Mouse (Mus musculus): ENCODE results near the gene Olfr995. TPM values are rescaled to one million over a fixed set of nuclear protein-coding genes. Genes with fewer than 3 reads are reported as not detected.

Gene Olfr995
- polyA plus RNA-seq (2014; fragmentation: Nextera tagmentation; extraction: Ambion mirVana), result not detected in 2 replicates

GRCm38 (mm10) chr2:85443539-85443938 lies at the start of gene Olfr995:
TSS of gene Olfr995 (minus strand) at chr2:85443639.
- Histone ChIP-seq H3K36me3 (ENCODE audit: control insufficient read depth, insufficient read depth, low read length) (no peaks in the 10 kb centered on the region), H3K27me3 (ENCODE audit: control insufficient read depth, insufficient read depth, low read length) (no peaks in the 10 kb centered on the region), H3K4me3 (ENCODE audit: low read depth, low read length) (no peak within 1 kb of the TSS), H3K4me2 (replicated peaks; ENCODE audit: low read depth, low read length) (no peak within 1 kb of the TSS), H3K27ac (ENCODE audit: low read depth, low read length) (no peak within 1 kb of the TSS), H3K9ac (ENCODE audit: low read depth, low read length) (no peak within 1 kb of the TSS), H3K4me1 (replicated peaks; ENCODE audit: control insufficient read depth, insufficient read depth, low read length) (no peaks in the 10 kb centered on the region), H3K9me3 (ENCODE audit: control insufficient read depth, low read length) (no peaks in the 10 kb centered on the region)
- 12% methylated on average over 1 of the region's 1 CpGs for WGBS
- no peak for ATAC-seq (ENCODE audit: low FRiP score)
- no peak for DNase-seq (ENCODE audit: low spot score)

- 81% methylated on average over 5 of the region's 5 CpGs for WGBS
- H3K4me3 ChIP-seq (ENCODE audit: low read depth, low read length), result no peak overlapping the region
Measured at GRCm38 (mm10) chr2:85490396-85490795, 47.0 kb upstream of the Olfr995 start.

GRCm38 (mm10) chr2:85466801-85467325 lies 23.4 kb upstream of the Olfr995 start:
- no peak for DNase-seq (ENCODE audit: low spot score)
- no peak overlapping the region for H3K27ac ChIP-seq (ENCODE audit: low read depth, low read length)
- no peak overlapping the region for H3K9ac ChIP-seq (ENCODE audit: low read depth, low read length)
- H3K4me3 ChIP-seq (ENCODE audit: low read depth, low read length), result no peak overlapping the region
- no peaks in the 10 kb centered on the region for H3K27me3 ChIP-seq (ENCODE audit: control insufficient read depth, insufficient read depth, low read length)
- no peaks in the 10 kb centered on the region for H3K9me3 ChIP-seq (ENCODE audit: control insufficient read depth, low read length)
- no peak for ATAC-seq (ENCODE audit: low FRiP score)
- H3K4me1 ChIP-seq (replicated peaks; ENCODE audit: control insufficient read depth, insufficient read depth, low read length), result no peaks in the 10 kb centered on the region
- no peak overlapping the region for H3K4me2 ChIP-seq (replicated peaks; ENCODE audit: low read depth, low read length)
- no peaks in the 10 kb centered on the region for H3K36me3 ChIP-seq (ENCODE audit: control insufficient read depth, insufficient read depth, low read length)
- 90% methylated on average over 3 of the region's 3 CpGs for WGBS

More at GRCm38 (mm10) chr2:85490396-85490795, 47.0 kb upstream of the Olfr995 start:
- DNase-seq (ENCODE audit: low spot score) (no peak), ATAC-seq (ENCODE audit: low FRiP score) (no peak)
- Histone ChIP-seq H3K9me3 (ENCODE audit: control insufficient read depth, low read length) (no peaks in the 10 kb centered on the region), H3K9ac (ENCODE audit: low read depth, low read length) (no peak overlapping the region), H3K27me3 (ENCODE audit: control insufficient read depth, insufficient read depth, low read length) (no peaks in the 10 kb centered on the region), H3K4me2 (replicated peaks; ENCODE audit: low read depth, low read length) (no peak overlapping the region), H3K27ac (ENCODE audit: low read depth, low read length) (no peak overlapping the region), H3K36me3 (ENCODE audit: control insufficient read depth, insufficient read depth, low read length) (no peaks in the 10 kb centered on the region), H3K4me1 (replicated peaks; ENCODE audit: control insufficient read depth, insufficient read depth, low read length) (no peaks in the 10 kb centered on the region)

GRCm38 (mm10) chr2:85442546-85442945 lies 893 bp downstream of the Olfr995 start:
- Histone ChIP-seq H3K27ac (ENCODE audit: low read depth, low read length) (no peak overlapping the region), H3K4me3 (ENCODE audit: low read depth, low read length) (no peak overlapping the region)

DNA sequence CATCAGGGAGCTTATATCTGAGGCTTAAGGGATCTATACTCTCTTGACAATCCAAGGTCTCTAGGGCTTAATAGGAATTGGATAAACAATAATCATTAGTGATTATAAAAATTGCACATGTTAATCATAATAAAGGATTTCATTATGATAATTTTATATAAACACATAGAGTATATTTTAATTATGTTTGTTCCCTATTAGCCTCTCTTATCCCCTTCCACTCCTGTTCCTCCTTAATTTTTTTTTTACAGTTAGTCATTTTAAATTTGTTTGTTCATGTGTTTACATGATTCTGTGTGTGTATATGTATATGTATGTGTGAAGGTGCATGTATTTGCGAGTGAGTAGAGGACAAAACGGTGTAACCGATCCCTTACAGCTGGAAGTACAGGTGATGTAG lies 7.1 kb downstream of the Olfr995 start, which contains the start of gene Olfr994:
Gene Olfr994 (minus strand): TSS at position 101 of the 400 bp plus-strand sequence.
- Histone ChIP-seq H3K27me3 (ENCODE audit: control insufficient read depth, insufficient read depth, low read length) (no peaks in the 10 kb centered on the region), H3K4me2 (replicated peaks; ENCODE audit: low read depth, low read length) (no peak within 1 kb of the TSS), H3K4me1 (replicated peaks; ENCODE audit: control insufficient read depth, insufficient read depth, low read length) (no peaks in the 10 kb centered on the region), H3K9ac (ENCODE audit: low read depth, low read length) (no peak within 1 kb of the TSS), H3K4me3 (ENCODE audit: low read depth, low read length) (no peak within 1 kb of the TSS), H3K36me3 (ENCODE audit: control insufficient read depth, insufficient read depth, low read length) (no peaks in the 10 kb centered on the region), H3K9me3 (ENCODE audit: control insufficient read depth, low read length) (no peaks in the 10 kb centered on the region), H3K27ac (ENCODE audit: low read depth, low read length) (no peak within 1 kb of the TSS)
- ATAC-seq (ENCODE audit: low FRiP score), result no peak
- WGBS, result 88% methylated on average over 3 of the region's 3 CpGs
- DNase-seq (ENCODE audit: low spot score), result no peak

More at GRCm38 (mm10) chr2:85442546-85442945, 893 bp downstream of the Olfr995 start:
- H3K27me3 ChIP-seq (ENCODE audit: control insufficient read depth, insufficient read depth, low read length), result no peaks in the 10 kb centered on the region
- H3K4me2 ChIP-seq (replicated peaks; ENCODE audit: low read depth, low read length), result no peak overlapping the region
- no peaks in the 10 kb centered on the region for H3K4me1 ChIP-seq (replicated peaks; ENCODE audit: control insufficient read depth, insufficient read depth, low read length)
- H3K9me3 ChIP-seq (ENCODE audit: control insufficient read depth, low read length), result no peaks in the 10 kb centered on the region
- ATAC-seq (ENCODE audit: low FRiP score) (no peak), DNase-seq (ENCODE audit: low spot score) (no peak)
- H3K36me3 ChIP-seq (ENCODE audit: control insufficient read depth, insufficient read depth, low read length), result no peaks in the 10 kb centered on the region
- no peak overlapping the region for H3K9ac ChIP-seq (ENCODE audit: low read depth, low read length)

DNA sequence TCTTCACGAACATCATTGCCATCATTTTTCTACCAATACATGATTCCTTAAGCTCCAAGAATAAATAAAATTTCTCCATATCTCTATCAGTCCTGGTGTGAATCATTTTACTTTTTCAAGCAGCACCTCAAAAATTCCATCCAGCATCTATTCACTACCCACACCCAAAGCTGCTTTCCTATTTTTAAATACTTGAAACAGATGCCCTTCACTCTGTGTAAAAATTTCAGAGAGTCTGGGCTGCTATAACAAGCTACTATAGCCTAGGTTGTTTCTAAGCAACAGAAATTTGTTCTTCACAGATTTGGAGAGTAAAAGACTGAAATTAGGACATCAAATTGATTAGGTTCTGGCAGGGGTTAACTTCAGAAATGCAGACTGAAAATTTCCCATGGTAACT lies 17.5 kb downstream of the Olfr995 start:
- H3K27ac ChIP-seq (ENCODE audit: low read depth, low read length), result no peak overlapping the region
- ATAC-seq (ENCODE audit: low FRiP score), result no peak
- 89% methylated on average over 1 of the region's 1 CpGs for WGBS

GRCm38 (mm10) chr2:85414777-85415176 lies 28.7 kb downstream of the Olfr995 start, which contains the start of gene Olfr993:
TSS of gene Olfr993 (minus strand) at chr2:85414877.
- no peaks in the 10 kb centered on the region for H3K27me3 ChIP-seq (ENCODE audit: control insufficient read depth, insufficient read depth, low read length)
- no peak within 1 kb of the TSS for H3K27ac ChIP-seq (ENCODE audit: low read depth, low read length)
- no peaks in the 10 kb centered on the region for H3K4me1 ChIP-seq (replicated peaks; ENCODE audit: control insufficient read depth, insufficient read depth, low read length)
- no peaks in the 10 kb centered on the region for H3K9me3 ChIP-seq (ENCODE audit: control insufficient read depth, low read length)
- H3K9ac ChIP-seq (ENCODE audit: low read depth, low read length), result no peak within 1 kb of the TSS
- no peak within 1 kb of the TSS for H3K4me2 ChIP-seq (replicated peaks; ENCODE audit: low read depth, low read length)
- no peaks in the 10 kb centered on the region for H3K36me3 ChIP-seq (ENCODE audit: control insufficient read depth, insufficient read depth, low read length)
- H3K4me3 ChIP-seq (ENCODE audit: low read depth, low read length), result no peak within 1 kb of the TSS
- ATAC-seq (ENCODE audit: low FRiP score) (no peak), DNase-seq (ENCODE audit: low spot score) (no peak)

More for the DNA sequence above, 17.5 kb downstream of the Olfr995 start:
- Histone ChIP-seq H3K4me3 (ENCODE audit: low read depth, low read length) (no peak overlapping the region), H3K9me3 (ENCODE audit: control insufficient read depth, low read length) (no peaks in the 10 kb centered on the region), H3K4me2 (replicated peaks; ENCODE audit: low read depth, low read length) (no peak overlapping the region), H3K9ac (ENCODE audit: low read depth, low read length) (no peak overlapping the region), H3K27me3 (ENCODE audit: control insufficient read depth, insufficient read depth, low read length) (no peaks in the 10 kb centered on the region), H3K36me3 (ENCODE audit: control insufficient read depth, insufficient read depth, low read length) (no peaks in the 10 kb centered on the region), H3K4me1 (replicated peaks; ENCODE audit: control insufficient read depth, insufficient read depth, low read length) (no peaks in the 10 kb centered on the region)
- DNase-seq (ENCODE audit: low spot score), result no peak

GRCm38 (mm10) chr2:85409369-85409768 lies 34.1 kb downstream of the Olfr995 start, which contains the start of gene Olfr992:
TSS of gene Olfr992 (minus strand) at chr2:85409469.
- DNase-seq (ENCODE audit: low spot score) (no peak), ATAC-seq (ENCODE audit: low FRiP score) (no peak)
- no peaks in the 10 kb centered on the region for H3K9me3 ChIP-seq (ENCODE audit: control insufficient read depth, low read length)
- H3K4me3 ChIP-seq (ENCODE audit: low read depth, low read length), result no peak within 1 kb of the TSS
- no peaks in the 10 kb centered on the region for H3K4me1 ChIP-seq (replicated peaks; ENCODE audit: control insufficient read depth, insufficient read depth, low read length)
- H3K27me3 ChIP-seq (ENCODE audit: control insufficient read depth, insufficient read depth, low read length), result no peaks in the 10 kb centered on the region
- H3K9ac ChIP-seq (ENCODE audit: low read depth, low read length), result no peak within 1 kb of the TSS
- no peak within 1 kb of the TSS for H3K4me2 ChIP-seq (replicated peaks; ENCODE audit: low read depth, low read length)
- no peak within 1 kb of the TSS for H3K27ac ChIP-seq (ENCODE audit: low read depth, low read length)
- 55% methylated on average over 2 of the region's 2 CpGs for WGBS
- no peaks in the 10 kb centered on the region for H3K36me3 ChIP-seq (ENCODE audit: control insufficient read depth, insufficient read depth, low read length)

All from hindbrain, embryonic 11.5 days (tissue).